Mouse (Mus musculus) myocyte (in vitro differentiated cells): ENCODE measurements at regions not wholly inside any gene's neighbourhood (a gene's known extent, or its start where the extent isn't known, plus 50 kb on each side); places are given as distances from the start of the nearest gene placed in this dataset.

Experiments
- H3K27me3 ChIP-seq: one replicate; pipeline ENCODE4 v1.6.1; 2011; ENCODE audit not compliant: control insufficient read depth, insufficient read depth, insufficient read length
- H3K36me3 ChIP-seq: one replicate; pipeline ENCODE4 v1.6.1; 2011; ENCODE audit not compliant: control insufficient read depth, insufficient read depth
- H3K4me2 ChIP-seq: one replicate; pipeline ENCODE4 v1.6.1; 2011; ENCODE audit warnings: low read depth, control low read depth
- H3K4me3 ChIP-seq: one replicate; pipeline ENCODE4 v1.5.1; 2011; ENCODE audit warnings: mild to moderate bottlenecking, control low read depth, moderate library complexity
- H3K79me2 ChIP-seq: one replicate; pipeline ENCODE4 v1.6.1; 2011; ENCODE audit not compliant: control insufficient read depth, insufficient read depth
- H3ac ChIP-seq: one replicate; pipeline ENCODE4 v1.6.1; 2011; ENCODE audit not compliant: control insufficient read depth, insufficient read length
- CEBPB ChIP-seq: IDR thresholded peaks from 2 replicates; pipeline ENCODE4 v1.6.1; 2011; ENCODE audit warnings: mild to moderate bottlenecking, moderate library complexity; ENCODE audit not compliant: poor library complexity, insufficient read depth, severe bottlenecking
- E2F4 ChIP-seq: IDR thresholded peaks from one replicate; pipeline ENCODE4 v1.6.1; 2011; ENCODE audit warnings: mild to moderate bottlenecking, control low read depth, moderate library complexity; ENCODE audit not compliant: insufficient read depth
- MAX ChIP-seq: IDR thresholded peaks from one replicate; pipeline ENCODE4 v1.6.1; 2011; ENCODE audit warnings: low read depth, mild to moderate bottlenecking, control low read depth
- MYOD1 ChIP-seq, 3 experiments: IDR thresholded peaks; one replicate each; pipeline ENCODE4 v1.6.1; 2011; ENCODE audit warnings: control low read depth in 2 of 3, low read depth in 2 of 3, mild to moderate bottlenecking in 2 of 3, moderate library complexity in 1 of 3; ENCODE audit not compliant: insufficient read length in 2 of 3, control insufficient read depth in 1 of 3
- MYOG ChIP-seq, 3 experiments: IDR thresholded peaks; one replicate each; pipeline ENCODE4 v1.6.1; 2011; ENCODE audit warnings: control low read depth in 2 of 3, low read depth in 2 of 3, mild to moderate bottlenecking in 2 of 3; ENCODE audit not compliant: insufficient read length in 2 of 3, control insufficient read depth in 1 of 3, insufficient read depth in 1 of 3
- POLR2A ChIP-seq: IDR thresholded peaks from one replicate; pipeline ENCODE4 v1.6.1; 2011; ENCODE audit warnings: low read depth, mild to moderate bottlenecking, control low read depth, moderate library complexity; ENCODE audit not compliant: insufficient read length
- POLR2AphosphoS2 ChIP-seq: IDR thresholded peaks from one replicate; pipeline ENCODE4 v1.6.1; 2011; ENCODE audit warnings: low read depth, control low read depth; ENCODE audit not compliant: insufficient read length
- REST ChIP-seq: IDR thresholded peaks from one replicate; pipeline ENCODE4 v1.6.1; 2011; ENCODE audit warnings: mild to moderate bottlenecking, control low read depth, moderate library complexity; ENCODE audit not compliant: insufficient read depth, insufficient read length
- SRF ChIP-seq: IDR thresholded peaks from one replicate; pipeline ENCODE4 v1.6.1; 2011; ENCODE audit warnings: low read depth; ENCODE audit not compliant: control insufficient read depth, insufficient read length
- TCF12 ChIP-seq: IDR thresholded peaks from one replicate; pipeline ENCODE4 v1.6.1; 2011; ENCODE audit warnings: mild to moderate bottlenecking, control low read depth; ENCODE audit not compliant: poor library complexity, insufficient read depth, severe bottlenecking
- TCF3 ChIP-seq: IDR thresholded peaks from one replicate; pipeline ENCODE4 v1.6.1; 2011; ENCODE audit warnings: low read depth, control low read depth; ENCODE audit not compliant: insufficient read length
- USF1 ChIP-seq: IDR thresholded peaks from one replicate; pipeline ENCODE4 v1.6.1; 2011; ENCODE audit warnings: low read depth, mild to moderate bottlenecking, control low read depth, moderate library complexity

- peak overlapping the region; percentile 58 for H3K4me2 ChIP-seq
- no peak for TF ChIP-seq CEBPB
- peak in 1 of 3 experiments; percentile 39 for TF ChIP-seq MYOG (IDR thresholded peaks at IDR 0.05; ENCODE audit: control insufficient read depth in 1 of 3, insufficient read depth in 1 of 3, insufficient read length in 2 of 3, low read depth in 2 of 3)
- H3K36me3 ChIP-seq = no peaks in the 10 kb centered on the region
- H3K79me2 ChIP-seq = no peaks in the 10 kb centered on the region
- no peak overlapping the region for H3ac ChIP-seq
- H3K27me3 ChIP-seq = no peaks in the 10 kb centered on the region
- H3K4me3 ChIP-seq = no peak overlapping the region
These were observed 299.9 kb upstream of the Eci2 start for GRCm38 (mm10) chr13:35326682-35327242.

- Histone ChIP-seq H3K79me2 (no peaks in the 10 kb centered on the region), H3K36me3 (no peaks in the 10 kb centered on the region), H3ac (no peak overlapping the region), H3K27me3 (no peaks in the 10 kb centered on the region), H3K4me3 (no peak overlapping the region), H3K4me2 (no peak overlapping the region)
- TF ChIP-seq REST = no peak
- no peak for TF ChIP-seq MYOG (IDR thresholded peaks at IDR 0.05; ENCODE audit: control insufficient read depth in 1 of 3, insufficient read depth in 1 of 3, insufficient read length in 2 of 3, low read depth in 2 of 3)
- TF ChIP-seq TCF3 = no peak
- no peak for TF ChIP-seq MAX
- no peak for TF ChIP-seq CEBPB
- no peak for TF ChIP-seq SRF
- no peak for TF ChIP-seq E2F4
- no peak for TF ChIP-seq POLR2A
- TF ChIP-seq POLR2AphosphoS2 = no peak
- TF ChIP-seq MYOD1 (IDR thresholded peaks at IDR 0.05; ENCODE audit: control insufficient read depth in 1 of 3, insufficient read length in 2 of 3, low read depth in 2 of 3) = no peak
- TF ChIP-seq TCF12 = no peak
- no peak for TF ChIP-seq USF1
These were observed 301.4 kb upstream of the Eci2 start for GRCm38 (mm10) chr13:35328320-35328719.

GRCm38 (mm10) chr13:35330926-35331325 is 304.0 kb upstream of the Eci2 start:
- Histone ChIP-seq H3K79me2 (no peaks in the 10 kb centered on the region), H3K4me2 (no peak overlapping the region), H3K4me3 (no peak overlapping the region), H3K36me3 (no peaks in the 10 kb centered on the region), H3K27me3 (no peaks in the 10 kb centered on the region), H3ac (no peak overlapping the region)
- TF ChIP-seq TCF12 (no peak), SRF (no peak), E2F4 (no peak), REST (no peak), POLR2AphosphoS2 (no peak), POLR2A (no peak), MYOD1 (IDR thresholded peaks at IDR 0.05; ENCODE audit: control insufficient read depth in 1 of 3, insufficient read length in 2 of 3, low read depth in 2 of 3) (no peak), MYOG (IDR thresholded peaks at IDR 0.05; ENCODE audit: control insufficient read depth in 1 of 3, insufficient read depth in 1 of 3, insufficient read length in 2 of 3, low read depth in 2 of 3) (no peak), CEBPB (no peak), TCF3 (no peak), USF1 (no peak), MAX (no peak)

- TF ChIP-seq MYOG (IDR thresholded peaks at IDR 0.05; ENCODE audit: control insufficient read depth in 1 of 3, insufficient read depth in 1 of 3, insufficient read length in 2 of 3, low read depth in 2 of 3) = no peak
- no peak for TF ChIP-seq E2F4
- no peak for TF ChIP-seq POLR2AphosphoS2
- TF ChIP-seq USF1 = no peak
- no peak for TF ChIP-seq REST
- TF ChIP-seq MAX = no peak
- no peak for TF ChIP-seq TCF12
- no peak for TF ChIP-seq MYOD1 (IDR thresholded peaks at IDR 0.05; ENCODE audit: control insufficient read depth in 1 of 3, insufficient read length in 2 of 3, low read depth in 2 of 3)
- TF ChIP-seq TCF3 = no peak
- no peak for TF ChIP-seq CEBPB
- H3K27me3 ChIP-seq = no peaks in the 10 kb centered on the region
- H3ac ChIP-seq = no peak overlapping the region
- no peaks in the 10 kb centered on the region for H3K79me2 ChIP-seq
- H3K4me2 ChIP-seq = no peak overlapping the region
- no peak overlapping the region for H3K4me3 ChIP-seq
- H3K36me3 ChIP-seq = no peaks in the 10 kb centered on the region
These were observed 314.0 kb upstream of the Cdyl start for GRCm38 (mm10) chr13:35345507-35346129.

GRCm38 (mm10) chr13:35348283-35348682 is 311.4 kb upstream of the Cdyl start:
- Histone ChIP-seq H3K79me2 (no peaks in the 10 kb centered on the region), H3K4me3 (no peak overlapping the region), H3K27me3 (no peaks in the 10 kb centered on the region), H3K4me2 (no peak overlapping the region), H3ac (no peak overlapping the region), H3K36me3 (no peaks in the 10 kb centered on the region)
- TF ChIP-seq USF1 (no peak), POLR2AphosphoS2 (no peak), E2F4 (no peak), TCF12 (no peak), CEBPB (no peak)
